Mouse (Mus musculus): ENCODE results near the gene Pfkp. TPM values are rescaled to one million over a fixed set of nuclear protein-coding genes. Genes with fewer than 3 reads are reported as not detected.

The Pfkp gene
- polyA plus RNA-seq, 1 experiment from 2014 or later = 141 TPM

GRCm38 (mm10) chr13:6626508-6627114 lies 22.0 kb downstream of the Pfkp start:
- Histone ChIP-seq H3K4me2 (replicated peaks) (no peak overlapping the region), H3K4me3 (replicated peaks) (no peak overlapping the region), H3K27me3 (no peaks in the 10 kb centered on the region), H3K27ac (no peak overlapping the region), H3K9ac (replicated peaks) (no peak overlapping the region), H3K4me1 (replicated peaks) (no peaks in the 10 kb centered on the region), H3K9me3 (no peaks in the 10 kb centered on the region), H3K36me3 (0 out of 2 replicates have a peak, but pooled peaks cover 3% of the 10 kb centered on the region)
- 61% methylated on average over 4 of the region's 4 CpGs for WGBS
- ATAC-seq = no peak

- H3K27me3 ChIP-seq = no peaks in the 10 kb centered on the region
- H3K9ac ChIP-seq (replicated peaks) = no peak overlapping the region
- ATAC-seq = no peak
- WGBS = 79% methylated on average over 3 of the region's 3 CpGs
- H3K36me3 ChIP-seq = 0 out of 2 replicates have a peak, but pooled peaks cover 3% of the 10 kb centered on the region
- H3K9me3 ChIP-seq = no peaks in the 10 kb centered on the region
- H3K4me3 ChIP-seq (replicated peaks) = no peak overlapping the region
- no peak overlapping the region for H3K4me2 ChIP-seq (replicated peaks)
- no peak overlapping the region for H3K27ac ChIP-seq
- H3K4me1 ChIP-seq (replicated peaks) = no peaks in the 10 kb centered on the region
Observed at GRCm38 (mm10) chr13:6625942-6626341, 22.6 kb downstream of the Pfkp start.

GRCm38 (mm10) chr13:6624604-6625003 lies 24.0 kb downstream of the Pfkp start:
- Histone ChIP-seq H3K27me3 (no peaks in the 10 kb centered on the region), H3K4me2 (replicated peaks) (no peak overlapping the region), H3K4me3 (replicated peaks) (no peak overlapping the region), H3K9ac (replicated peaks) (no peak overlapping the region), H3K9me3 (no peaks in the 10 kb centered on the region), H3K36me3 (0 out of 2 replicates have a peak, but pooled peaks cover 3% of the 10 kb centered on the region), H3K4me1 (replicated peaks) (no peaks in the 10 kb centered on the region), H3K27ac (no peak overlapping the region)
- 83% methylated on average over 2 of the region's 2 CpGs for WGBS
- no peak for ATAC-seq

GRCm38 (mm10) chr13:6624121-6624520 lies 24.5 kb downstream of the Pfkp start:
- 84% methylated on average over 4 of the region's 4 CpGs for WGBS
- H3K4me2 ChIP-seq (replicated peaks) = no peak overlapping the region
- H3K4me1 ChIP-seq (replicated peaks) = no peaks in the 10 kb centered on the region
- H3K36me3 ChIP-seq = 0 out of 2 replicates have a peak, but pooled peaks cover 3% of the 10 kb centered on the region
- no peak overlapping the region for H3K9ac ChIP-seq (replicated peaks)
- ATAC-seq = no peak
- no peaks in the 10 kb centered on the region for H3K27me3 ChIP-seq
- no peak overlapping the region for H3K27ac ChIP-seq
- H3K4me3 ChIP-seq (replicated peaks) = no peak overlapping the region
- H3K9me3 ChIP-seq = no peaks in the 10 kb centered on the region

GRCm38 (mm10) chr13:6621831-6622230 lies 26.7 kb downstream of the Pfkp start:
- H3K9ac ChIP-seq (replicated peaks) = no peak overlapping the region
- WGBS = 96% methylated on average over 20 of the region's 20 CpGs
- H3K36me3 ChIP-seq = 0 out of 2 replicates have a peak, but pooled peaks cover 3% of the 10 kb centered on the region
- no peaks in the 10 kb centered on the region for H3K4me1 ChIP-seq (replicated peaks)
- H3K27ac ChIP-seq = no peak overlapping the region
- ATAC-seq = no peak
- H3K4me3 ChIP-seq (replicated peaks) = no peak overlapping the region
- H3K4me2 ChIP-seq (replicated peaks) = no peak overlapping the region
- H3K9me3 ChIP-seq = no peaks in the 10 kb centered on the region
- H3K27me3 ChIP-seq = no peaks in the 10 kb centered on the region

- Histone ChIP-seq H3K9me3 (no peaks in the 10 kb centered on the region), H3K4me3 (replicated peaks) (no peak overlapping the region), H3K27ac (no peak overlapping the region), H3K9ac (replicated peaks) (no peak overlapping the region), H3K4me1 (replicated peaks) (no peaks in the 10 kb centered on the region), H3K36me3 (0 out of 2 replicates have a peak, but pooled peaks cover 3% of the 10 kb centered on the region), H3K27me3 (no peaks in the 10 kb centered on the region), H3K4me2 (replicated peaks) (no peak overlapping the region)
- 88% methylated on average over 3 of the region's 3 CpGs for WGBS
- ATAC-seq = no peak
Observed at GRCm38 (mm10) chr13:6620250-6620649, 28.3 kb downstream of the Pfkp start.

- Histone ChIP-seq H3K9ac (replicated peaks) (no peak overlapping the region), H3K27me3 (no peaks in the 10 kb centered on the region), H3K9me3 (no peaks in the 10 kb centered on the region), H3K27ac (no peak overlapping the region), H3K36me3 (0 out of 2 replicates have a peak, but pooled peaks cover 3% of the 10 kb centered on the region), H3K4me3 (replicated peaks) (no peak overlapping the region), H3K4me2 (replicated peaks) (no peak overlapping the region), H3K4me1 (replicated peaks) (no peaks in the 10 kb centered on the region)
- WGBS = 92% methylated on average over 3 of the region's 3 CpGs
- no peak for ATAC-seq
Observed at GRCm38 (mm10) chr13:6618711-6619110, 29.9 kb downstream of the Pfkp start.

GRCm38 (mm10) chr13:6613690-6614445 lies 34.7 kb downstream of the Pfkp start:
- H3K36me3 ChIP-seq = no peaks in the 10 kb centered on the region
- H3K9me3 ChIP-seq = no peaks in the 10 kb centered on the region
- H3K9ac ChIP-seq (replicated peaks) = no peak overlapping the region
- no peak overlapping the region for H3K27ac ChIP-seq
- WGBS = 94% methylated on average over 5 of the region's 5 CpGs
- H3K4me3 ChIP-seq (replicated peaks) = no peak overlapping the region
- H3K27me3 ChIP-seq = no peaks in the 10 kb centered on the region
- H3K4me1 ChIP-seq (replicated peaks) = no peaks in the 10 kb centered on the region
- H3K4me2 ChIP-seq (replicated peaks) = no peak overlapping the region
- no peak for ATAC-seq

- 84% methylated on average over 10 of the region's 10 CpGs for WGBS
Observed at GRCm38 (mm10) chr13:6602786-6603409, 45.7 kb downstream of the Pfkp start.

GRCm38 (mm10) chr13:6601676-6602075 lies 46.9 kb downstream of the Pfkp start:
- 92% methylated on average over 2 of the region's 2 CpGs for WGBS

More at GRCm38 (mm10) chr13:6602786-6603409, 45.7 kb downstream of the Pfkp start:
- no peak overlapping the region for H3K9ac ChIP-seq (replicated peaks)
- no peak overlapping the region for H3K4me2 ChIP-seq (replicated peaks)
- H3K27me3 ChIP-seq = no peaks in the 10 kb centered on the region
- no peak overlapping the region for H3K4me3 ChIP-seq (replicated peaks)
- H3K9me3 ChIP-seq = no peaks in the 10 kb centered on the region
- H3K4me1 ChIP-seq (replicated peaks) = no peaks in the 10 kb centered on the region
- ATAC-seq = no peak
- no peak overlapping the region for H3K27ac ChIP-seq
- peaks cover 2% of the 10 kb centered on the region; the same call in 1 of the 2 replicates for H3K36me3 ChIP-seq

GRCm38 (mm10) chr13:6600626-6601025 lies 48.0 kb downstream of the Pfkp start:
- Histone ChIP-seq H3K27me3 (no peaks in the 10 kb centered on the region), H3K9me3 (no peaks in the 10 kb centered on the region), H3K36me3 (peaks cover 2% of the 10 kb centered on the region; the same call in 1 of the 2 replicates), H3K4me1 (replicated peaks) (no peaks in the 10 kb centered on the region), H3K4me2 (replicated peaks) (no peak overlapping the region), H3K4me3 (replicated peaks) (no peak overlapping the region), H3K9ac (replicated peaks) (no peak overlapping the region), H3K27ac (no peak overlapping the region)
- no peak for ATAC-seq
- WGBS = 86% methylated on average over 8 of the region's 8 CpGs

More at GRCm38 (mm10) chr13:6601676-6602075, 46.9 kb downstream of the Pfkp start:
- H3K9ac ChIP-seq (replicated peaks) = no peak overlapping the region
- no peaks in the 10 kb centered on the region for H3K4me1 ChIP-seq (replicated peaks)
- no peak overlapping the region for H3K27ac ChIP-seq
- H3K4me2 ChIP-seq (replicated peaks) = no peak overlapping the region
- H3K9me3 ChIP-seq = no peaks in the 10 kb centered on the region
- ATAC-seq = no peak
- no peak overlapping the region for H3K4me3 ChIP-seq (replicated peaks)
- H3K27me3 ChIP-seq = no peaks in the 10 kb centered on the region
- H3K36me3 ChIP-seq = peaks cover 2% of the 10 kb centered on the region; the same call in 1 of the 2 replicates

- H3K4me1 ChIP-seq (replicated peaks) = no peaks in the 10 kb centered on the region
- H3K4me2 ChIP-seq (replicated peaks) = no peak overlapping the region
- WGBS = 88% methylated on average over 16 of the region's 16 CpGs
- H3K27ac ChIP-seq = no peak overlapping the region
- no peak overlapping the region for H3K9ac ChIP-seq (replicated peaks)
- H3K9me3 ChIP-seq = no peaks in the 10 kb centered on the region
- H3K4me3 ChIP-seq (replicated peaks) = no peak overlapping the region
- ATAC-seq = no peak
- no peaks in the 10 kb centered on the region; the same call in 1 of the 2 replicates for H3K36me3 ChIP-seq
- no peaks in the 10 kb centered on the region for H3K27me3 ChIP-seq
Observed at GRCm38 (mm10) chr13:6597801-6598200, 50.8 kb downstream of the Pfkp start.
